Mouse (Mus musculus) MEL (cell line): ENCODE data around the gene Prr19. TPM values are rescaled to one million over a fixed set of nuclear protein-coding genes. Genes with fewer than 3 reads are reported as not detected.

Experiments
- DNase-seq: peaks from one replicate; pipeline ENCODE4 v3.0.0; 2011; ENCODE audit warnings: low read depth, low spot score
- H3K27ac ChIP-seq: 2 replicates; pipeline ENCODE4 v1.5.1; 2012; ENCODE audit warnings: low read depth, mild to moderate bottlenecking, control low read depth, low read length, moderate library complexity; ENCODE audit not compliant: control insufficient read depth
- H3K27me3 ChIP-seq, 2 experiments: fragments of 150-350 bp in 1 of 2; sonication (generic) in 1 of 2; 2 replicates each; pipeline ENCODE4 v1.6.1; 2012; ENCODE audit warnings: low read length in 2 of 2, mild to moderate bottlenecking in 2 of 2, improper control_type of control experiment in 1 of 2, moderate library complexity in 1 of 2; ENCODE audit not compliant: insufficient read depth in 2 of 2, control insufficient read depth in 1 of 2
- H3K36me3 ChIP-seq, 2 experiments: 2 replicates each; pipeline ENCODE4 v1.6.1; 2012 to 2014; ENCODE audit warnings: low read length in 2 of 2, improper control_type of control experiment in 1 of 2, inconsistent platforms in 1 of 2, mild to moderate bottlenecking in 1 of 2; ENCODE audit not compliant: insufficient read depth in 2 of 2, control insufficient read depth in 1 of 2
- H3K4me1 ChIP-seq, 2 experiments: fragments of 150-350 bp in 1 of 2; sonication (generic) in 1 of 2; 2 replicates each; pipeline ENCODE4 v1.6.1; 2012; ENCODE audit warnings: low read length in 2 of 2, improper control_type of control experiment in 1 of 2, mild to moderate bottlenecking in 1 of 2; ENCODE audit not compliant: insufficient read depth in 2 of 2, control insufficient read depth in 1 of 2
- H3K4me3 ChIP-seq, 2 experiments: fragments of 150-350 bp in 1 of 2; sonication (generic) in 1 of 2; 2 replicates each; pipeline ENCODE4 v1.5.1; 2012; ENCODE audit warnings: low read depth in 2 of 2, low read length in 2 of 2, mild to moderate bottlenecking in 2 of 2, moderate library complexity in 2 of 2, control low read depth in 1 of 2, improper control_type of control experiment in 1 of 2; ENCODE audit not compliant: control insufficient read depth in 1 of 2, insufficient read depth in 1 of 2
- H3K79me2 ChIP-seq: 2 replicates; pipeline ENCODE4 v1.6.1; 2012; ENCODE audit warnings: mild to moderate bottlenecking, low read length, moderate library complexity; ENCODE audit not compliant: control insufficient read depth, poor library complexity, insufficient read depth
- H3K9ac ChIP-seq: 2 replicates; pipeline ENCODE4 v1.6.1; 2012; ENCODE audit warnings: low read depth, mild to moderate bottlenecking, control low read depth, low read length, moderate library complexity; ENCODE audit not compliant: control insufficient read depth, poor library complexity, severe bottlenecking
- H3K9me3 ChIP-seq: fragments of 150-350 bp; sonication (generic); replicated peaks from 2 replicates; pipeline ENCODE4 v1.6.1; 2012; ENCODE audit warnings: mild to moderate bottlenecking, low read length, improper control_type of control experiment, moderate library complexity; ENCODE audit not compliant: insufficient read depth
- ELF1 ChIP-seq: IDR thresholded peaks from 2 replicates; pipeline ENCODE4 v1.6.1; 2014; ENCODE audit warnings: low read depth, mild to moderate bottlenecking, inconsistent platforms, low read length, improper control_type of control experiment, moderate library complexity
- GABPA ChIP-seq: IDR thresholded peaks from 2 replicates; pipeline ENCODE4 v1.6.1; 2012; ENCODE audit warnings: low read depth, mild to moderate bottlenecking, inconsistent platforms, low read length, improper control_type of control experiment, moderate library complexity
- MAZ ChIP-seq: IDR thresholded peaks from 2 replicates; pipeline ENCODE4 v1.6.1; 2012; ENCODE audit warnings: low read depth, mild to moderate bottlenecking, inconsistent platforms, low read length, improper control_type of control experiment
- MYC ChIP-seq: IDR thresholded peaks from 2 replicates; pipeline ENCODE4 v1.6.1; 2011; ENCODE audit warnings: low read depth, mild to moderate bottlenecking, low read length, improper control_type of control experiment, moderate library complexity
- NELFE ChIP-seq: IDR thresholded peaks from 2 replicates; pipeline ENCODE4 v1.6.1; 2011; ENCODE audit warnings: low read depth, low read length, improper control_type of control experiment
- NRF1 ChIP-seq: IDR thresholded peaks from 2 replicates; pipeline ENCODE4 v1.6.1; 2014; ENCODE audit warnings: low read depth, mild to moderate bottlenecking, inconsistent platforms, low read length, improper control_type of control experiment, moderate library complexity; ENCODE audit not compliant: poor library complexity, insufficient read depth, severe bottlenecking
- POLR2AphosphoS5 ChIP-seq: IDR thresholded peaks from 2 replicates; pipeline ENCODE4 v1.6.1; 2012; ENCODE audit warnings: low read depth, borderline replicate concordance, mild to moderate bottlenecking, inconsistent platforms, low read length, moderate library complexity, mixed read lengths
- RAD21 ChIP-seq: IDR thresholded peaks from 2 replicates; pipeline ENCODE4 v1.6.1; 2011; ENCODE audit warnings: mild to moderate bottlenecking, low read depth, low read length, improper control_type of control experiment
- TAL1 ChIP-seq: IDR thresholded peaks from 2 replicates; pipeline ENCODE4 v1.6.1; 2012; ENCODE audit warnings: mild to moderate bottlenecking, inconsistent platforms, low read length, moderate library complexity, mixed read lengths
- USF2 ChIP-seq, 2 experiments: IDR thresholded peaks; 2 replicates each; pipeline ENCODE4 v1.6.1; 2011 to 2012; ENCODE audit warnings: improper control_type of control experiment in 2 of 2, low read length in 2 of 2, borderline replicate concordance in 1 of 2, inconsistent platforms in 1 of 2, low read depth in 1 of 2, mild to moderate bottlenecking in 1 of 2; ENCODE audit not compliant: insufficient read depth in 1 of 2
- ZC3H11A ChIP-seq: IDR thresholded peaks from 2 replicates; pipeline ENCODE4 v1.6.1; 2012; ENCODE audit warnings: low read depth, mild to moderate bottlenecking, inconsistent platforms, low read length, improper control_type of control experiment
- polyA plus RNA-seq, 2 experiments: library from polyadenylated mRNA; stranded (reverse) in 1 of 2; unstranded in 1 of 2; fragments of >175 nt in 1 of 2; fragments of >200 nt in 1 of 2; gene quantifications; 2 replicates each; pipeline versions ENCODE4 v1.2.1 to v1.2.4; 2012; ENCODE audit warnings: low replicate concordance in 2 of 2, low read depth in 1 of 2; ENCODE audit not compliant: insufficient read length in 2 of 2, insufficient read depth in 1 of 2, missing spikeins in 1 of 2
- total RNA-seq: library from RNA; depleted of rRNA; stranded (reverse); fragments of 300-350 nt; gene quantifications from 2 replicates; pipeline ENCODE4 v1.2.3, GENCODE M21; 2012

Gene Prr19
- total and polyA plus RNA-seq, 3 experiments: 0.11 TPM; not detected in 2

GRCm38 (mm10) chr7:25313325-25313724, 12.1 kb downstream of the Prr19 start:
- H3K79me2 ChIP-seq: peaks cover 7% of the 10 kb centered on the region; the same call in 1 of the 2 replicates
- TF ChIP-seq MAZ (no peak), ZC3H11A (no peak), ELF1 (no peak)
- TF ChIP-seq, all 39 proteins: peak for 0
- Histone ChIP-seq H3K36me3 (peaks cover 0 to 3% of the 10 kb centered on the region in 2 experiments; a peak in 2 of 4 replicates), H3K4me1 (peaks cover 0 to 10% of the 10 kb centered on the region in 2 experiments; a peak in 2 of 4 replicates), H3K27ac (no peak overlapping the region), H3K27me3 (peaks cover 2% of the 10 kb centered on the region in 2 experiments; a peak in 3 of 4 replicates), H3K9ac (no peak overlapping the region), H3K4me3 (no peak overlapping the region), H3K9me3 (no peaks in the 10 kb centered on the region)
- no peak for DNase-seq

DNA sequence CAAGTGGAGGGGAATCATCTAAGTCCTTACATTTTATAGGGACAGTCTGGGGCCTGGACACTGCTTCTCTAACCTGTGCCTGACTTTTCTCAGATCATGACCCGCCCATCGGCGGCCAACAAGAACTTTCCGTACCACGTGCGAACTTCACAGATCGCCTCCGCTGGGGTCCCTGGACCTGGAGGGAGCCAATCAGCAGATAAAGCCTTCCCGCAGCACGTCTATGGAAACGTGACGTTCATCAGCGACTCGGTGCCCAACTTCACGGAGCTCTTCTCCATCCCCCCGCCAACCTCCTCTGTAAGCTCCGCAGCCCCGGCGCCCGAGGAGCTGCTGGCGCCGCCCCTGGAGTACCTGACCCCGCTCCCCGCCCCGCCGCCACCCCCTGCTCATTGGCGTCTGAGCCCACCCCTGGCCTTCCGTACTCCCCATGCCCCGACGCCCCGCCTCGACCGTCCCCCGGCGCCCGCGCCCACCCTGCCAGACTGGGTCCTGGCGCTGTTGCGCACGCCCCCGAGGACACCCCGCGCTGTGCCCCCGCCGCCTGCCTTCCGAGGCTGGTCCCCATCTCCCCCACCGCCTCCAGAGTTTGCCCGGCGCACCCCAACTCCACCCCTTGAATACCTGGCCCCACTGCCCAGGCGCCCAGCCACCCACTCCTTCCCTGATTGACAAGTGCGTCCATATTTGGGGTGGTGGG, 13.5 kb downstream of the Prr19 start:
- TF ChIP-seq NRF1 (no peak), TAL1 (no peak), MYC (no peak), GABPA (no peak), RAD21 (no peak), USF2 (IDR thresholded peaks at IDR 0.05; ENCODE audit: borderline replicate concordance in 1 of 2, insufficient read depth in 1 of 2, low read depth in 1 of 2, low read length in 2 of 2) (no peak), ELF1 (no peak), NELFE (no peak), POLR2AphosphoS5 (no peak)
- Histone ChIP-seq H3K4me3 (no peak overlapping the region), H3K9ac (no peak overlapping the region), H3K36me3 (peaks cover 0 to 3% of the 10 kb centered on the region in 2 experiments; a peak in 2 of 4 replicates), H3K4me1 (peaks cover 0 to 10% of the 10 kb centered on the region in 2 experiments; a peak in 2 of 4 replicates), H3K9me3 (no peaks in the 10 kb centered on the region), H3K79me2 (peaks cover 7% of the 10 kb centered on the region; the same call in 1 of the 2 replicates), H3K27ac (no peak overlapping the region), H3K27me3 (peaks cover 0 to 2% of the 10 kb centered on the region in 2 experiments; a peak in 3 of 4 replicates)
- no peak for DNase-seq
